Mouse (Mus musculus): ENCODE results near the gene Lgr4.
A peak's percentile ranks its signal among the peaks of the same experiment; 100 is the strongest.

GRCm38 (mm10) chr2:109896311-109896710 is 21.1 kb upstream of the Lgr4 start:
- TF ChIP-seq POLR2A (IDR thresholded peaks at IDR 0.05; ENCODE audit: extremely low read depth, insufficient read depth, low read length) (no peak), CTCF (IDR thresholded peaks at IDR 0.05; ENCODE audit: low read depth, low read length) (peak; percentile 25; the same call in 1 of the 2 replicates)

Measured in liver, adult 2 months (tissue).